Mouse (Mus musculus): ENCODE measurements around the gene Epha2. TPM values are rescaled to one million over a fixed set of nuclear protein-coding genes. Genes with fewer than 3 reads are reported as not detected.

The Epha2 gene
- polyA plus RNA-seq, 1 experiment from 2014 or later, result 0.75 TPM

GRCm38 (mm10) chr4:141351972-141352371 lies 50.9 kb downstream of the Epha2 start:
- Histone ChIP-seq H3K27ac (replicated peaks) (no peak overlapping the region), H3K4me2 (no peak overlapping the region), H3K4me3 (replicated peaks) (no peak overlapping the region), H3K27me3 (no peaks in the 10 kb centered on the region), H3K9ac (no peak overlapping the region), H3K4me1 (replicated peaks) (peaks cover 3% of the 10 kb centered on the region; the same call in 1 of the 2 replicates), H3K9me3 (replicated peaks) (no peaks in the 10 kb centered on the region), H3K36me3 (replicated peaks) (no peaks in the 10 kb centered on the region)
- WGBS (ENCODE audit: insufficient replicate concordance), result 49% methylated on average over 7 of the region's 7 CpGs
- ATAC-seq (ENCODE audit: insufficient read depth), result no peak

- Histone ChIP-seq H3K27ac (replicated peaks) (no peak overlapping the region), H3K9ac (no peak overlapping the region), H3K4me3 (replicated peaks) (no peak overlapping the region), H3K27me3 (no peaks in the 10 kb centered on the region), H3K9me3 (replicated peaks) (no peaks in the 10 kb centered on the region), H3K36me3 (replicated peaks) (no peaks in the 10 kb centered on the region), H3K4me1 (replicated peaks) (no peaks in the 10 kb centered on the region; the same call in 1 of the 2 replicates), H3K4me2 (no peak overlapping the region)
- 60% methylated on average over 5 of the region's 5 CpGs for WGBS (ENCODE audit: insufficient replicate concordance)
- no peak for ATAC-seq (ENCODE audit: insufficient read depth)
Observed at GRCm38 (mm10) chr4:141352986-141353385, 51.9 kb downstream of the Epha2 start.

DNA sequence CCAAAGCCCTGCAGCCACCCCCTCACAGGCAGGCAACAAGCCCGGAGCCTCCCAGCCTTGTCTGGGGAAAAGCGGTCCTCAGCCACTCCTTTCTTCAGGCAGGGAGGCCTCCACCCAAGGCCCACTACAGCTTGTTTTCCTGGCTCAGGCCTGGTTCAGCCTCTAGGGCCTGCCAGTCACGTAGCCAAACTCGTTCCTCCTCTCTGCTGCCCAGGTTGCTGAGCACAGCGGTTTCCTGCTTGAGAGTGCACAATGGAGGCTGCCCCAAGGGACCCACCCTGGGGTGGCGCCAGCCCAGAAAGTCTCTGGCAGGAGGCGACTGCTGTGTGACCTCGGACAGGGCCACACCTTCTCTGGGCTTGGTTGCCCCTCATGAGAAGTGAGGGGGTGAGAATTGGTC lies 52.8 kb downstream of the Epha2 start:
- no peak overlapping the region for H3K4me3 ChIP-seq (replicated peaks)
- no peak for ATAC-seq (ENCODE audit: insufficient read depth)
- H3K27me3 ChIP-seq, result no peaks in the 10 kb centered on the region
- H3K9me3 ChIP-seq (replicated peaks), result no peaks in the 10 kb centered on the region
- no peak overlapping the region for H3K27ac ChIP-seq (replicated peaks)
- no peaks in the 10 kb centered on the region for H3K4me1 ChIP-seq (replicated peaks)
- H3K36me3 ChIP-seq (replicated peaks), result no peaks in the 10 kb centered on the region
- H3K4me2 ChIP-seq, result no peak overlapping the region
- no peak overlapping the region for H3K9ac ChIP-seq
- 52% methylated on average over 8 of the region's 8 CpGs for WGBS (ENCODE audit: insufficient replicate concordance)

DNA sequence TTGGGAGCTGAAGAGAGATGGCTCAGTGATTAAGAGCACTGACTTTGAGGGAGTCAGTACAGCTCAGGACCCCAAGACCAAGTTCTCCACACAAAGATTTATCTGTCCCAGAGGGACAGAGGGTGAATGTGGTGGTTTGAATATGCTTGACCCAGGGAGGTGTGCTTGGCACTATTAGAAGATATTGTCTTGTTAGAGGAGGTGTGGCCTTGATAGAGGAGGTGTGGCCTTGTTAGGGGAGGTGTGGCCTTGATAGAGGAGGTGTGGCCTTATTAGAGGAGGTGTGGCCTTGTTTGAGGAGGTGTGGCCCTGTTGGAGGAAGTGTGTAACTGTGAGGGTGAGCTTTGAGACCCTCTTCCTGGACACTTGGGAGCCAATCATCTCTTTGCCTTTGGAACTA lies 56.8 kb downstream of the Epha2 start:
- H3K9me3 ChIP-seq (replicated peaks), result no peaks in the 10 kb centered on the region
- H3K4me1 ChIP-seq (replicated peaks), result peaks cover 4% of the 10 kb centered on the region; the same call in 1 of the 2 replicates
- H3K36me3 ChIP-seq (replicated peaks), result no peaks in the 10 kb centered on the region
- ATAC-seq (ENCODE audit: insufficient read depth), result no peak
- H3K4me2 ChIP-seq, result no peak overlapping the region
- H3K9ac ChIP-seq, result no peak overlapping the region
- H3K27me3 ChIP-seq, result peaks cover 14% of the 10 kb centered on the region
- H3K4me3 ChIP-seq (replicated peaks), result no peak overlapping the region
- H3K27ac ChIP-seq (replicated peaks), result no peak overlapping the region

DNA sequence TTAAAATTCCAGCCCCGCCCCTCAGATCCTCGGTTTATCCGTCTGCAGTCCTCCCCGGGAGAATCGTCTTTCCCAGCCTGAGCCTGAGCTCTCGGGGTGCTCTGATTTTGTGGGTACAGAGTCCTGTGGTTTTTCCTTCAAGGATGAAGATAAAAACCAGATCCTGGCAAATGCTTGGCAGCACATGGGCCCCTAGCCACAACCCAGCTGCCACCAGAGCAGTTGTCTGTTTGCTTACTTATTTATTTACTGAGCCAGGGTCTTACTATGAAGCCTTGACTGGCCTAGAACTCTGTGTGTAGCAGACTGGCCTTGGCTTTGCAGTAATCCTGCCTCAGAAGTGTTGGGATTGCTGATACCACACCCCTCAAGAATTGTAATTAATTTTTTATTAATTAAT lies 58.2 kb downstream of the Epha2 start:
- Histone ChIP-seq H3K4me2 (no peak overlapping the region), H3K9me3 (replicated peaks) (no peaks in the 10 kb centered on the region), H3K27me3 (peaks cover 24% of the 10 kb centered on the region), H3K9ac (no peak overlapping the region), H3K4me1 (replicated peaks) (peaks cover 7% of the 10 kb centered on the region; the same call in 1 of the 2 replicates), H3K36me3 (replicated peaks) (no peaks in the 10 kb centered on the region), H3K4me3 (replicated peaks) (no peak overlapping the region), H3K27ac (replicated peaks) (no peak overlapping the region)
- no peak for ATAC-seq (ENCODE audit: insufficient read depth)
- WGBS (ENCODE audit: insufficient replicate concordance), result 76% methylated on average over 6 of the region's 6 CpGs

DNA sequence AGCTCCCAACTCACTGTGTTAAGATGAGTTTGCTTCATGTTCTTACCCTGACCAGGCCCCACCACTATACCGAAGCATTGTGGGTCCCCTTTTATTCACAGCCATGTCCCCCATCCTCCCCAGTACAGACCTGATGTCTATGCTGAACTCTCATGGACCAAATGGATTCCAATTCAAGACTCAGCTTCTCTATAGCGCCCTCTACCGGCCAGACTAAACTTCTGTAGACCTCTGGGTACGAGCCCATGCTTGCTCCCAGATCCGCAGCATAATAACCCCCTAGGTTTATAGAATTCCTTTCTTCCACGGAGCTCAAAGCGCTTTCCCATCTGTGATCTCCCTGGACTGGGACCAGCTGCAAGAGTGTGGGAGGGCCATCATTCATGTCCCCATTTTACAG lies 59.8 kb downstream of the Epha2 start:
- 20% methylated on average over 7 of the region's 7 CpGs for WGBS (ENCODE audit: insufficient replicate concordance)
- H3K36me3 ChIP-seq (replicated peaks), result no peaks in the 10 kb centered on the region
- peaks cover 7% of the 10 kb centered on the region; the same call in 1 of the 2 replicates for H3K4me1 ChIP-seq (replicated peaks)
- no peaks in the 10 kb centered on the region for H3K9me3 ChIP-seq (replicated peaks)
- peaks cover 41% of the 10 kb centered on the region for H3K27me3 ChIP-seq
- no peak overlapping the region for H3K4me2 ChIP-seq
- H3K27ac ChIP-seq (replicated peaks), result no peak overlapping the region
- H3K9ac ChIP-seq, result no peak overlapping the region
- no peak overlapping the region for H3K4me3 ChIP-seq (replicated peaks)
- no peak for ATAC-seq (ENCODE audit: insufficient read depth)

- ATAC-seq (ENCODE audit: insufficient read depth), result peak; percentile 47; the same call in 1 of the 2 replicates
- Histone ChIP-seq H3K27ac (replicated peaks) (no peak overlapping the region), H3K9ac (no peak overlapping the region), H3K27me3 (peaks cover 63% of the 10 kb centered on the region), H3K4me2 (no peak overlapping the region), H3K36me3 (replicated peaks) (no peaks in the 10 kb centered on the region), H3K4me1 (replicated peaks) (peaks cover 7% of the 10 kb centered on the region; the same call in 1 of the 2 replicates), H3K9me3 (replicated peaks) (no peaks in the 10 kb centered on the region), H3K4me3 (replicated peaks) (no peak overlapping the region)
- whole genome bisulfite sequencing (ENCODE audit: insufficient replicate concordance), result 22% methylated on average over 11 of the region's 11 CpGs
Observed at GRCm38 (mm10) chr4:141362937-141363548, 62.0 kb downstream of the Epha2 start.

DNA sequence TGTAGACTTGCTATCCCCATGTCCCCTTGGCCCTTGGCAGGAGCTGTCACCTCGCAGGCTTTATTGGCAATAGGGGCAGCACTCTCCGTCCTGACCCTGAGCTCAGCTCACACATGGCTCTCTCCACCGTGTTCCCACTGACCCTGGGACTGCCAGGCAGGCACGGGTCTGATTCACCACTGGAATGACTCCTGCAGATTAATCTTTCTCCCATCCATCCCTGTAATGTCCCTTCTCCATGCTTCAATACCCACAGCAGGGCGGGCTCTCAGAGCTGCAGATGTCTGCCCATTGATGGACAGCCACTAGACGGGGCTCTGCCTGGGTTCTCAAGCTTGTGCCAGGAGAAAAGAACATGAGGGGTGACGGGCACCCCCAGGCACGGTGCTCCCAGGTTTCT lies 64.1 kb downstream of the Epha2 start:
- WGBS (ENCODE audit: insufficient replicate concordance), result 48% methylated on average over 8 of the region's 8 CpGs
- Histone ChIP-seq H3K9ac (no peak overlapping the region), H3K4me1 (replicated peaks) (peaks cover 10% of the 10 kb centered on the region; the same call in 1 of the 2 replicates), H3K36me3 (replicated peaks) (no peaks in the 10 kb centered on the region), H3K27me3 (peaks cover 84% of the 10 kb centered on the region), H3K9me3 (replicated peaks) (no peaks in the 10 kb centered on the region), H3K27ac (replicated peaks) (no peak overlapping the region), H3K4me2 (no peak overlapping the region), H3K4me3 (replicated peaks) (no peak overlapping the region)
- ATAC-seq (ENCODE audit: insufficient read depth), result no peak

GRCm38 (mm10) chr4:141365876-141366275 lies 64.8 kb downstream of the Epha2 start:
- ATAC-seq (ENCODE audit: insufficient read depth), result no peak

GRCm38 (mm10) chr4:141367997-141368791 lies 67.2 kb downstream of the Epha2 start, which contains the start of gene Fam131c:
Gene Fam131c, plus strand, starts transcription at chr4:141368220.
- Histone ChIP-seq H3K9me3 (replicated peaks) (no peaks in the 10 kb centered on the region), H3K4me3 (replicated peaks) (peak within 1 kb of the TSS; percentile 46), H3K9ac (no peak within 1 kb of the TSS), H3K27me3 (peaks cover 67% of the 10 kb centered on the region), H3K36me3 (replicated peaks) (no peaks in the 10 kb centered on the region), H3K27ac (replicated peaks) (no peak within 1 kb of the TSS), H3K4me1 (replicated peaks) (peaks cover 3% of the 10 kb centered on the region; the same call in 1 of the 2 replicates), H3K4me2 (peak within 1 kb of the TSS; percentile 70)
- WGBS (ENCODE audit: insufficient replicate concordance), result 3% methylated on average over 68 of the region's 71 CpGs
- no peak for ATAC-seq (ENCODE audit: insufficient read depth)

More at GRCm38 (mm10) chr4:141365876-141366275, 64.8 kb downstream of the Epha2 start:
- Histone ChIP-seq H3K9ac (no peak overlapping the region), H3K27me3 (peaks cover 84% of the 10 kb centered on the region), H3K4me2 (no peak overlapping the region), H3K36me3 (replicated peaks) (no peaks in the 10 kb centered on the region), H3K4me3 (replicated peaks) (no peak overlapping the region), H3K4me1 (replicated peaks) (peaks cover 10% of the 10 kb centered on the region; the same call in 1 of the 2 replicates), H3K9me3 (replicated peaks) (no peaks in the 10 kb centered on the region), H3K27ac (replicated peaks) (no peak overlapping the region)
- 38% methylated on average over 7 of the region's 7 CpGs for WGBS (ENCODE audit: insufficient replicate concordance)

GRCm38 (mm10) chr4:141372426-141372825 lies 71.4 kb downstream of the Epha2 start:
- Histone ChIP-seq H3K4me3 (replicated peaks) (no peak overlapping the region), H3K9ac (no peak overlapping the region), H3K27me3 (peaks cover 27% of the 10 kb centered on the region), H3K4me1 (replicated peaks) (peaks cover 3% of the 10 kb centered on the region; the same call in 1 of the 2 replicates), H3K4me2 (no peak overlapping the region), H3K36me3 (replicated peaks) (no peaks in the 10 kb centered on the region), H3K9me3 (replicated peaks) (no peaks in the 10 kb centered on the region), H3K27ac (replicated peaks) (no peak overlapping the region)
- WGBS (ENCODE audit: insufficient replicate concordance), result 65% methylated on average over 5 of the region's 5 CpGs
- ATAC-seq (ENCODE audit: insufficient read depth), result no peak
